Mouse (Mus musculus): ENCODE data around the gene Dock9. TPM values are rescaled to one million over a fixed set of nuclear protein-coding genes. Genes with fewer than 3 reads are reported as not detected.

Gene Dock9
- total and polyA plus RNA-seq, 3 experiments = 9.3 to 12.2 (median 10.3) TPM

GRCm38 (mm10) chr14:121636935-121637510, 160.6 kb downstream of the Dock9 start:
- Histone ChIP-seq H3K9me3 (replicated peaks; ENCODE audit: low read length) (no peaks in the 10 kb centered on the region), H3K27me3 (replicated peaks) (no peaks in the 10 kb centered on the region), H3K4me1 (ENCODE audit: control insufficient read depth in 1 of 2, insufficient read depth in 2 of 2) (peaks cover 0 to 11% of the 10 kb centered on the region in 2 experiments; a peak in 2 of 4 replicates), H3K4me2 (ENCODE audit: insufficient read depth, low read depth, poor library complexity, severe bottlenecking) (no peak overlapping the region), H3K9ac (ENCODE audit: insufficient read depth, low read depth) (no peak overlapping the region), H3K36me3 (replicated peaks in 1 of 2; ENCODE audit: control insufficient read depth in 1 of 2, insufficient read depth in 1 of 2, low read length in 1 of 2) (peaks cover 22 to 57% of the 10 kb centered on the region in 2 experiments), H3K79me2 (replicated peaks; ENCODE audit: control insufficient read depth, extremely low read depth, insufficient read depth, poor library complexity, severe bottlenecking) (no peaks in the 10 kb centered on the region), H3K27ac (ENCODE audit: insufficient read depth, low read depth) (no peak overlapping the region), H3K4me3 (replicated peaks in 1 of 3; ENCODE audit: low read depth in 2 of 3, low read length in 2 of 3, poor library complexity in 1 of 3) (no peak overlapping the region)
- in situ Hi-C loops (cut with MboI; ENCODE audit: low pct_ligation_motif_present, low pct_unique_long_range_greater_than_20kb, low sequenced_read_pairs) (no loop called here), dilution Hi-C loops (cut with MboI; ENCODE audit: extremely low pct_ligation_motif_present, extremely low pct_unique_long_range_greater_than_20kb, low sequenced_read_pairs) (no loop called here)
- TF ChIP-seq MXI1 (IDR thresholded peaks at IDR 0.05; ENCODE audit: low read depth, low read length) (no peak), MAX (IDR thresholded peaks at IDR 0.05; ENCODE audit: low read length) (no peak), MEF2A (IDR thresholded peaks at IDR 0.05; ENCODE audit: borderline replicate concordance, low read depth, low read length) (no peak), POLR2AphosphoS2 (IDR thresholded peaks at IDR 0.05; ENCODE audit: low read depth, low read length) (no peak), SMC3 (IDR thresholded peaks at IDR 0.05; ENCODE audit: low read depth, low read length) (no peak)
- no peak for DNase-seq (ENCODE audit: extremely low read depth)

GRCm38 (mm10) chr14:121634736-121635430, 162.8 kb downstream of the Dock9 start:
- H3K9ac ChIP-seq (ENCODE audit: insufficient read depth, low read depth) = no peak overlapping the region
- TF ChIP-seq BHLHE40 (IDR thresholded peaks at IDR 0.05; ENCODE audit: low read depth, low read length) (no peak), MXI1 (IDR thresholded peaks at IDR 0.05; ENCODE audit: low read depth, low read length) (no peak), JUN (IDR thresholded peaks at IDR 0.05; ENCODE audit: insufficient read depth, low read depth, low read length) (no peak), E2F4 (IDR thresholded peaks at IDR 0.05; ENCODE audit: insufficient replicate concordance, low read depth, low read length) (no peak), MAX (IDR thresholded peaks at IDR 0.05; ENCODE audit: low read length) (no peak), NRF1 (IDR thresholded peaks at IDR 0.05; ENCODE audit: low read depth, low read length) (no peak), POLR2A (IDR thresholded peaks at IDR 0.05; ENCODE audit: low read depth, low read length) (no peak), ZC3H11A (IDR thresholded peaks at IDR 0.05; ENCODE audit: low read depth, low read length) (no peak), MYC (IDR thresholded peaks at IDR 0.05; ENCODE audit: low read depth, low read length) (no peak), CTCF (conservative IDR thresholded peaks at IDR 0.05 in 1 of 2, IDR thresholded peaks at IDR 0.05 in 1 of 2; ENCODE audit: low read depth in 2 of 2, low read length in 2 of 2) (no peak), MEF2A (IDR thresholded peaks at IDR 0.05; ENCODE audit: borderline replicate concordance, low read depth, low read length) (no peak), USF2 (conservative IDR thresholded peaks at IDR 0.05; ENCODE audit: low read depth, low read length) (no peak), TCF12 (IDR thresholded peaks at IDR 0.05; ENCODE audit: low read depth, low read length) (no peak), SIN3A (IDR thresholded peaks at IDR 0.05; ENCODE audit: low read length) (no peak)
- no peak for DNase-seq (ENCODE audit: extremely low read depth)
- dilution Hi-C loops (cut with MboI; ENCODE audit: extremely low pct_ligation_motif_present, extremely low pct_unique_long_range_greater_than_20kb, low sequenced_read_pairs) (no loop called here), in situ Hi-C loops (cut with MboI; ENCODE audit: low pct_ligation_motif_present, low pct_unique_long_range_greater_than_20kb, low sequenced_read_pairs) (no loop called here)
- H3K79me2 ChIP-seq (replicated peaks; ENCODE audit: control insufficient read depth, extremely low read depth, insufficient read depth, poor library complexity, severe bottlenecking) = no peaks in the 10 kb centered on the region
- H3K27me3 ChIP-seq (replicated peaks) = no peaks in the 10 kb centered on the region
- no peaks in the 10 kb centered on the region for H3K9me3 ChIP-seq (replicated peaks; ENCODE audit: low read length)
- H3K36me3 ChIP-seq (replicated peaks in 1 of 2; ENCODE audit: control insufficient read depth in 1 of 2, insufficient read depth in 1 of 2, low read length in 1 of 2) = peaks cover 20 to 55% of the 10 kb centered on the region in 2 experiments
- H3K4me2 ChIP-seq (ENCODE audit: insufficient read depth, low read depth, poor library complexity, severe bottlenecking) = no peak overlapping the region
- H3K27ac ChIP-seq (ENCODE audit: insufficient read depth, low read depth) = no peak overlapping the region
- H3K4me3 ChIP-seq (replicated peaks in 1 of 3; ENCODE audit: low read depth in 2 of 3, low read length in 2 of 3, poor library complexity in 1 of 3) = no peak overlapping the region
- H3K4me1 ChIP-seq (ENCODE audit: control insufficient read depth in 1 of 2, insufficient read depth in 2 of 2) = peaks cover 0 to 5% of the 10 kb centered on the region in 2 experiments; a peak in 1 of 4 replicates

Data from CH12.LX (cell line).